Mouse (Mus musculus) forebrain, embryonic 16.5 days (tissue): ENCODE measurements around the gene Gm49387. TPM values are rescaled to one million over a fixed set of nuclear protein-coding genes. Genes with fewer than 3 reads are reported as not detected.

ENCODE experiments used
- ATAC-seq: fragments of 200-750 bp; cut with Nextera tagmentation; 2 replicates; pipeline ENCODE4 v1.8.0; 2017; ENCODE audit warnings: mild to moderate bottlenecking, moderate library complexity
- H3K27ac ChIP-seq: fragments of 300-500 bp; sonication (generic); 2 replicates; pipeline ENCODE4 v1.5.1; 2014; ENCODE audit warnings: low read length, control low read depth
- H3K27me3 ChIP-seq: fragments of 300-500 bp; sonication (generic); replicated peaks from 2 replicates; pipeline ENCODE4 v1.6.1; 2014; ENCODE audit warnings: low read length; ENCODE audit not compliant: control insufficient read depth, insufficient read depth
- H3K36me3 ChIP-seq: fragments of 300-500 bp; sonication (generic); 2 replicates; pipeline ENCODE4 v1.6.1; 2014; ENCODE audit not compliant: control insufficient read depth, insufficient read depth
- H3K4me1 ChIP-seq: fragments of 300-500 bp; sonication (generic); replicated peaks from 2 replicates; pipeline ENCODE4 v1.6.1; 2014; ENCODE audit warnings: low read length; ENCODE audit not compliant: control insufficient read depth, insufficient read depth
- H3K4me2 ChIP-seq: fragments of 300-500 bp; sonication (generic); 2 replicates; pipeline ENCODE4 v1.6.1; 2014; ENCODE audit warnings: mild to moderate bottlenecking, low read length, control low read depth
- H3K4me3 ChIP-seq: fragments of 300-500 bp; sonication (generic); replicated peaks from 2 replicates; pipeline ENCODE4 v1.5.1; 2014; ENCODE audit warnings: mild to moderate bottlenecking, low read length, control low read depth
- H3K9ac ChIP-seq: fragments of 300-500 bp; sonication (generic); replicated peaks from 2 replicates; pipeline ENCODE4 v1.6.1; 2014; ENCODE audit warnings: low read depth, low read length, control low read depth
- H3K9me3 ChIP-seq: fragments of 300-500 bp; sonication (generic); 2 replicates; pipeline ENCODE4 v1.6.1; 2016; ENCODE audit warnings: low read length; ENCODE audit not compliant: control insufficient read depth
- WGBS: fragments of 180-500 bp; shearing (Covaris S2); extraction: QIAGEN DNeasy Blood & Tissue Kit; methylation state at CpG from one replicate; pipeline ENCODE4 v1.1.7; 2014; 5-methylcytosine and 5-hydroxymethylcytosine counted together
- polyA plus RNA-seq: library from polyadenylated mRNA; unstranded; fragments of >200 nt; fragmentation: Nextera tagmentation; extraction: Ambion mirVana; gene quantifications from 2 replicates; pipeline ENCODE4 v1.2.1, GENCODE M21; 2015

Gm49387 gene
- polyA plus RNA-seq, 1 experiment from 2014 or later = not detected

DNA sequence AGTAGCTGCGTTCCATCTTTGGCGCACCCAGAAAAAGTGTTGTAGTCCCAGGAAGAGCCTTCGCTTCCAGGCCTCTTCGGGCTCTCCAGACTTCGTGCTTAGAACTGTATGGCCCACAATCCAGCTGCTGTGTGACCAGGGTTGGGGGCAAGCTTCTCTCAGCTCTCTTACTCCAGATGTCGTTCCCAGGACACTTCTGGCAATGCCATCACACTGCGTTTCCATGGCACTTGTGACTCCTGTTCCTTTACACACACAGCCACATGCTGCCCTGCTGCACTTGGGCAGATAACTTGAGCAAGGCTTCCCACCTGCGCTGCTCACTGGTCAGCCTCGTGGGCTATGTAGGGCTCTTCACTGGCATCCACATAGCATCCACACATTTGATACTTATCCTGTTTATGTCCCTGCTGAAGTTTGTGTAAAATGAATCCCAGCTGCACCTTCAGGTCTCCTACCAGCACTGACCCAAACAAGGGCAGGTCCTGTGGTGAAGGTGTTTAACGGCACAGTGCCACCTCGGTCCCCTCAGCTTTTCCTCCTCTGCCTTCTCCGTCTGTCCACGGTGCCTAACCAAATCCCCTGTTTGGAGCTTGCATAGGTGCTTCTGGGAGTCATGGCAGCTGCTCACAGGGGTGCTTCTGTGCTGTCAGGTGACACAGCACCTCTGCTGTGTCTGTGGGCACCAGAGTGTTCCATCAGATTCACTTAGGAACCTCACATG is 22.9 kb upstream of the Gm49387 start:
- H3K9me3 ChIP-seq = no peaks in the 10 kb centered on the region

DNA sequence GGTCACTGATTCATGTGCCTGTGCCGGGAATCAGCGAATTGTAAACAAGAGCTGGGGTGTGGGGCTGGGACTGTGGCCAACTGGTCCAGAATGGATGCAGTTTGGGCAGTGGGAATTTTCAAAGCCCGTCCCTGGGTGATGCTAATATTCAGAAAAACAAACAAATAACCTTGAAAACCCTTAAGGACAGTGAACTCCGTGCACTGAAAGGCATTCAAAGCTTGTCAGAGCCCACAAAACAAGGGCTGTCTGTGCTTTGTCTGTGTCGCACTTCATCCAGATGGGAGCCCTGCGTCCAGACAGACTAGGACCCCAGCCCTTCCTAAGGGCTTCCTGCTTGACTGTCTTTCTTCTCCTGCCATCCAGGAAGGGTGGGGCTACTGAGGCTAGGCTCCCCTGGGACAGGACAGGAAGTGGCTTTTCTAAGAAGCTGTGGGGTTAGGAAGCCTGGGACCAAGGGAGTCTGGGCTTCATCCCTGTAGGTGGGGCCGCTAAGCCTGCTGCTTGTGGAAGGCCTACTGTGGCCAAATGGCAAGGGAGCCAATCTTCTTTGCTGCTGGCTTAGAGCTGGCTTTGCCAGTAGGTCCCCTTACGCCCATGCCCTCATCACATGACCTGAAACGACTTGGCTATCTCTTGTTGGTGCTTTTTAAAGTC is 22.0 kb upstream of the Gm49387 start:
- Histone ChIP-seq H3K27ac (peak overlapping the region; percentile 99), H3K9ac (peak overlapping the region; percentile 82), H3K36me3 (peaks cover 6% of the 10 kb centered on the region), H3K4me2 (peak overlapping the region; percentile 79), H3K9me3 (no peaks in the 10 kb centered on the region), H3K4me1 (peaks cover 45% of the 10 kb centered on the region), H3K4me3 (peak overlapping the region; percentile 48), H3K27me3 (no peaks in the 10 kb centered on the region)
- WGBS = 21% methylated on average over 9 of the region's 9 CpGs
- ATAC-seq = peak; percentile 2; the same call in 1 of the 2 replicates

More for the DNA sequence above, 22.9 kb upstream of the Gm49387 start:
- no peaks in the 10 kb centered on the region for H3K27me3 ChIP-seq
- H3K4me3 ChIP-seq = no peak overlapping the region
- ATAC-seq = no peak
- H3K4me2 ChIP-seq = no peak overlapping the region
- H3K27ac ChIP-seq = peak overlapping the region; percentile 99
- no peak overlapping the region for H3K9ac ChIP-seq
- WGBS = 89% methylated on average over 13 of the region's 13 CpGs
- H3K36me3 ChIP-seq = peaks cover 6% of the 10 kb centered on the region
- peaks cover 42% of the 10 kb centered on the region for H3K4me1 ChIP-seq

DNA sequence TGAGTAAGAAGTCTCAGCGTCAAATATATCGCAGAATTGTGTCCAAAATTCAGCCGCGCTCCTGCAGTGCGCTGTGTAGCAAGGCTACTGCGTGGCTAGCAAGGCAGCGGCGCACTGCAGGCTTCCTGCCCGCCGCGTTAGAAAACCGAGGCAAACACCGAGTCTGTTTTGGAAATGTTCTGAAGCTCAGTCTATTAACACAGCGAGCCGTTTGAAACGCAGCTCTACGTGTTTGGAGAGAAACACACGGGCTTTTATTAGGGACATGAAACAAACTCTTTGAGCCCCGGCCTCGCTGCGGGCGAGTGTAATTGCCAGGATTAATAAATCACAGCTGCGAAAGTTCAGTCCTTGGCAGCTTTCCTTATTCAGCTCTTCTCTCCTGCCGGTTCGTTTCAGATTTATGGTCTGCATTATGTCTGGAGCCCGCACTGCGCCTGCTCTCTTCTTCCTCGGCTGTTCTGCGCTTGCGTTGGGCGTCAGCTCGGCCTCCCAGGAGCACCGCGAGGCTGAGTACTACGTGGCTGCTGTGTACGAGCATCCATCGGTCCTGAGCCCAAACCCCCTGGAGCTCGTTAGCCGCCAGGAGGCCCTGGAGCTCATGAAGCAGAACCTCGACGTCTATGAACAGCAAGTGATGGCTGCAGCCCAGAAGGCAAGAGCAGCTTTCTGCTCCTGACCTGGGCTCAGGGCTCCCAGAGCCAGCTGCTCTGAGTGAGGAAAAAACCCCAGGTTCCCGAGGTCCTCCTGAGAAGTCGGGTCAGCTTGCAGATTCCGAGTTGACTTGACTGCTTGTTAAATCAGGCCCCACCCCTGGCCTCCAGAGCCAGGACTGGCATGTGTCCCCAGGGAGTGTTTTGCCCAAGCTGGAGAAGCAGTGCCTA is 21.2 kb upstream of the Gm49387 start:
- Histone ChIP-seq H3K4me1 (peaks cover 45% of the 10 kb centered on the region), H3K27me3 (no peaks in the 10 kb centered on the region), H3K36me3 (peaks cover 3% of the 10 kb centered on the region; the same call in 1 of the 2 replicates), H3K4me2 (peak overlapping the region; percentile 79), H3K27ac (peak overlapping the region; percentile 99), H3K4me3 (peak overlapping the region; percentile 48), H3K9me3 (no peaks in the 10 kb centered on the region), H3K9ac (peak overlapping the region; percentile 82)
- 2% methylated on average over 44 of the region's 44 CpGs for WGBS
- ATAC-seq = peak; percentile 95

DNA sequence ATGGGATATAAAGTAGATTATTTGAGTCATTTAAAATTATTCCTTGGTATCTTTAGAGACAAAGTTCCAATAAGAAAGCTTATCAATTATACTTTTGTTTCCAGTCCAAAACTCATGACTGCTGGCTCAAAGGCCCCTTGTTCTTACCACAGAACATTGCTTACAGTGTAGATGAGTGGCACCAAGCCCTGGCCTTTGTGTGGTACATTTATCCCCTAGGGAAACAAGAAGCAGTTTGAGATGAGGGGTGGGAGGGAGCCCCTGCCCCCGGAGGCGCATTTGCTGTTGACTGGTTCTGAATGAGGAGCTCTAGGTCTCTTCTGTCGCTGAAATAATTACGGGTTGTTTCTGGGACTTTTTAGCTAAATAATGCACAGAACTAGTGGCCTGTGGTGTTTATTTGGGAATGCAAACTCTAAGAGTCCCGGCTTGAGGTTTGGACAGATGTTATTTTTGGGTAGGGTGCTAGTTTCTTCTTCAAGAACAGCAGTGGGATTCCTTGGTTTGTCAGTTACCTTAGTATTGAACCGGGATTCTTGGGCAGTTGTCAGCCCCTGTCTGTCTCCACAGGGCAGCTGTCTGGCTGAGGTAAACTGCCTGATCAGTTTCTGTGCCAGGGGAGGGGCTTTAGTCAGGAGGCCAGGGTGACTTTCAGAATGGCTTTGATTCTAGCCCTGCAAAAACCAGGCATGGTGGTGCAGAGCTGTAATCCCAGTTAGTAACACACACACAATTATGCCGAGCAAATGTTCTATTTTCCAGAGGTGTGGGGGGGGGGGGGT is 19.8 kb upstream of the Gm49387 start:
- H3K4me3 ChIP-seq = no peak overlapping the region
- no peak for ATAC-seq
- H3K36me3 ChIP-seq = no peaks in the 10 kb centered on the region
- H3K4me1 ChIP-seq = peaks cover 45% of the 10 kb centered on the region
- H3K4me2 ChIP-seq = no peak overlapping the region
- WGBS = 20% methylated on average over 7 of the region's 7 CpGs
- H3K27me3 ChIP-seq = no peaks in the 10 kb centered on the region
- no peak overlapping the region for H3K9ac ChIP-seq
- H3K9me3 ChIP-seq = no peaks in the 10 kb centered on the region
- peak overlapping the region; percentile 72 for H3K27ac ChIP-seq

- Histone ChIP-seq H3K36me3 (no peaks in the 10 kb centered on the region), H3K9me3 (no peaks in the 10 kb centered on the region), H3K4me2 (no peak overlapping the region), H3K27ac (peak overlapping the region; percentile 31), H3K9ac (0 out of 2 replicates have a peak overlapping the region, but pooled peaks have one; percentile 15), H3K4me1 (peaks cover 40% of the 10 kb centered on the region), H3K4me3 (no peak overlapping the region), H3K27me3 (no peaks in the 10 kb centered on the region)
- no peak for ATAC-seq
- 25% methylated on average over 10 of the region's 10 CpGs for WGBS
Measured at GRCm38 (mm10) chr14:31659501-31660181, 19.0 kb upstream of the Gm49387 start.

DNA sequence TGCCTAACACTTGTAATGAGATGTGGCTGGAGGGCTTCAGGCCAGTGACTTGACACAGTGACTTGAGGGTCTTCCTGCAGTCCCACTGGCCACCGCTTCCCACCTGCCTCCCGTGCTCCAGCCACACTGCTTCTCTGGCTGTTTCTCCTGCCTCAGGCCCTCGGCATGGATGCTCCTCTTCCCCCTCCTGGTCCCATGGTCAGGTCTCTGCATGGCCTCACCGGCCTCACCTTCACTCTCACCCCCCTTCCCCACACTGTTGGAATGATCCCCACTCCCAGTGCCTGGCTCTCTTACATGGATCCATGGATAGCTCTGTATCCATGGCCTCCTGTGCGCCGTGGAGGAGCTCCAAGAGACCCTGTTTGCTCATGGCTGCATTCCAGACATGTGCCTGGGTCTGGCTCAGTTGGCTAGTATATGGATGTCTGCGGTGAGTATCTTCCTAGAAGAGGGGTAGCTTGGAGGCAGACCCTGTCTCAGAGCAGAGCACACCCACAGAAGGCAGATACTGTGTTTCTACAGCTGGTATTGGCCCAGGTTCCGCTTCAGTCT is 17.5 kb upstream of the Gm49387 start:
- Histone ChIP-seq H3K9me3 (no peaks in the 10 kb centered on the region), H3K27ac (no peak overlapping the region), H3K4me2 (no peak overlapping the region), H3K36me3 (no peaks in the 10 kb centered on the region), H3K27me3 (no peaks in the 10 kb centered on the region), H3K4me1 (peaks cover 31% of the 10 kb centered on the region), H3K4me3 (no peak overlapping the region), H3K9ac (no peak overlapping the region)
- ATAC-seq = no peak
- 87% methylated on average over 8 of the region's 8 CpGs for WGBS

GRCm38 (mm10) chr14:31656857-31657645 is 16.4 kb upstream of the Gm49387 start:
- Histone ChIP-seq H3K9ac (no peak overlapping the region), H3K4me2 (no peak overlapping the region), H3K4me3 (no peak overlapping the region), H3K36me3 (no peaks in the 10 kb centered on the region), H3K27ac (no peak overlapping the region), H3K27me3 (no peaks in the 10 kb centered on the region), H3K4me1 (peaks cover 19% of the 10 kb centered on the region), H3K9me3 (no peaks in the 10 kb centered on the region)
- peak; percentile 18; the same call in 1 of the 2 replicates for ATAC-seq
- 39% methylated on average over 5 of the region's 5 CpGs for WGBS
